Mouse (Mus musculus): Measurements from ENCODE around the gene Igsf9b.

GRCm38 (mm10) chr9:27308045-27308444, 9.0 kb downstream of the Igsf9b start:
- TF ChIP-seq CTCF (IDR thresholded peaks at IDR 0.05; ENCODE audit: borderline replicate concordance, insufficient read depth, low read depth, low read length) (no peak), POLR2A (IDR thresholded peaks at IDR 0.05; ENCODE audit: borderline replicate concordance, insufficient read depth, low read length) (no peak)
